Mouse (Mus musculus) neural tube, embryonic 11.5 days (tissue): ENCODE data around the gene Cnot4. TPM values are rescaled to one million over a fixed set of nuclear protein-coding genes. Genes with fewer than 3 reads are reported as not detected.

Experiments
- ATAC-seq: fragments of 200-750 bp; cut with Nextera tagmentation; 2 replicates; pipeline ENCODE4 v1.8.0; 2017; ENCODE audit warnings: moderate number of reproducible peaks, mild to moderate bottlenecking, moderate TSS enrichment, moderate library complexity; ENCODE audit not compliant: insufficient read depth, low FRiP score, low TSS enrichment
- DNase-seq: peaks from one replicate; pipeline ENCODE4 v3.0.0-alpha.2; 2015; ENCODE audit warnings: low spot score
- H3K27ac ChIP-seq: fragments of 300-500 bp; sonication (generic); 2 replicates; pipeline ENCODE4 v1.5.1; 2014; ENCODE audit warnings: low read depth, mild to moderate bottlenecking, low read length
- H3K27me3 ChIP-seq: fragments of 300-500 bp; sonication (generic); 2 replicates; pipeline ENCODE4 v1.6.1; 2014; ENCODE audit warnings: mild to moderate bottlenecking, low read length, mixed read lengths; ENCODE audit not compliant: control insufficient read depth, insufficient read depth
- H3K36me3 ChIP-seq: fragments of 300-500 bp; sonication (generic); 2 replicates; pipeline ENCODE4 v1.6.1; 2014; ENCODE audit warnings: mild to moderate bottlenecking, low read length, moderate library complexity, mixed read lengths; ENCODE audit not compliant: control insufficient read depth, insufficient read depth
- H3K4me1 ChIP-seq: fragments of 300-500 bp; sonication (generic); 2 replicates; pipeline ENCODE4 v1.6.1; 2014; ENCODE audit warnings: low read length, mixed read lengths; ENCODE audit not compliant: control insufficient read depth, insufficient read depth
- H3K4me2 ChIP-seq: fragments of 300-500 bp; sonication (generic); 2 replicates; pipeline ENCODE4 v1.6.1; 2014; ENCODE audit warnings: low read depth, mild to moderate bottlenecking, moderate library complexity
- H3K4me3 ChIP-seq: fragments of 300-500 bp; sonication (generic); 2 replicates; pipeline ENCODE4 v1.5.1; 2014; ENCODE audit warnings: low read depth, low read length
- H3K9ac ChIP-seq: fragments of 300-500 bp; sonication (generic); 2 replicates; pipeline ENCODE4 v1.6.1; 2014; ENCODE audit warnings: mild to moderate bottlenecking, low read length
- H3K9me3 ChIP-seq: fragments of 300-500 bp; sonication (generic); 2 replicates; pipeline ENCODE4 v1.6.1; 2016; ENCODE audit warnings: low read length; ENCODE audit not compliant: control insufficient read depth
- WGBS: fragments of 180-500 bp; shearing (Covaris S2); extraction: QIAGEN DNeasy Blood & Tissue Kit; methylation state at CpG from one replicate; pipeline ENCODE4 v1.1.7; 2014; 5-methylcytosine and 5-hydroxymethylcytosine counted together
- polyA plus RNA-seq: library from polyadenylated mRNA; unstranded; fragments of >200 nt; fragmentation: Nextera tagmentation; extraction: Ambion mirVana; gene quantifications from 2 replicates; pipeline ENCODE4 v1.2.1, GENCODE M21; 2014

The Cnot4 gene
- polyA plus RNA-seq, 1 experiment from 2014 or later: 38.8 TPM

DNA sequence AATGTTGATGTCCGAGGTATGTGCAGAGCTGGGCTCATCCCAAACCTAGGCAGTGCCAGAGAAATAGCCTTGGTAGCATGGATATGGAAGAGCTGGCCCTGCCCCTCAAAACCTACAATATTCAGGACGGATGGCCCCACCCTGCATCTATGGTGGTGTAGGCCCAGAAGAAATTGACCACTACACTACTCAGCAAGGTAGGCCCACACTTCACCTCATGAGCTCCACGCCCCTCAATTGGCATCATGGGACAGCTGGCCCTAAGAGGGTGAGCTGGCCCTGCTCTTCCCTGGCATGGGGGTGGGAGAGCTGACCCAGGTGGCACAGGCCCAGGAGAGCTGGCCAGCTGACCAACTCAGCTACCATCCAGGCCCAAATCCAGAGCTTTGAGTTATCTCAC, 48.6 kb downstream of the Cnot4 start:
- DNase-seq (no peak), ATAC-seq (no peak)
- Histone ChIP-seq H3K9ac (no peak overlapping the region), H3K4me3 (no peak overlapping the region), H3K27ac (no peak overlapping the region), H3K4me2 (no peak overlapping the region), H3K27me3 (no peaks in the 10 kb centered on the region), H3K9me3 (no peaks in the 10 kb centered on the region), H3K36me3 (no peaks in the 10 kb centered on the region), H3K4me1 (no peaks in the 10 kb centered on the region)
- WGBS: 98% methylated on average over 3 of the region's 3 CpGs

DNA sequence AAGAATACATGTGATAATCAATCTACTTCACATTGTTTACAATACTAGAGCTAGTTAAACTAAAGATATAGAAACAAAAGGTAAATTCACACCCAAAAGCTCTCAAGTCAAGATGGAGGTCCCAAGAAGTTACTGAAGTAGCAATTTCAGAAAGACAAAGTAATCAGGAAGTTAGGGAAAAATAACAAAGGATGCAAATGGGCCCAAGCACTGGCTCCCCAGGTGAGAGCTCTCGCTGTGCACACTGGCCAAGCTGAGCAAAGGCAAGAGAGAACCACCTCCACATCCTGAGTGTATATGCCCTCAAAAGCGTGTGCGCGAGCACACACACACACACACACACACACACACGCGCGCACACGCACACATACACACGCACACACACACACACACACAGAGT, 58.4 kb downstream of the Cnot4 start:
- H3K9me3 ChIP-seq: no peaks in the 10 kb centered on the region
- DNase-seq (no peak), ATAC-seq (no peak)
- WGBS: 96% methylated on average over 9 of the region's 9 CpGs
- no peak overlapping the region for H3K27ac ChIP-seq
- H3K4me3 ChIP-seq: no peak overlapping the region
- H3K9ac ChIP-seq: no peak overlapping the region
- peaks cover 3% of the 10 kb centered on the region; the same call in 1 of the 2 replicates for H3K36me3 ChIP-seq
- H3K4me1 ChIP-seq: no peaks in the 10 kb centered on the region
- no peaks in the 10 kb centered on the region for H3K27me3 ChIP-seq
- H3K4me2 ChIP-seq: no peak overlapping the region

DNA sequence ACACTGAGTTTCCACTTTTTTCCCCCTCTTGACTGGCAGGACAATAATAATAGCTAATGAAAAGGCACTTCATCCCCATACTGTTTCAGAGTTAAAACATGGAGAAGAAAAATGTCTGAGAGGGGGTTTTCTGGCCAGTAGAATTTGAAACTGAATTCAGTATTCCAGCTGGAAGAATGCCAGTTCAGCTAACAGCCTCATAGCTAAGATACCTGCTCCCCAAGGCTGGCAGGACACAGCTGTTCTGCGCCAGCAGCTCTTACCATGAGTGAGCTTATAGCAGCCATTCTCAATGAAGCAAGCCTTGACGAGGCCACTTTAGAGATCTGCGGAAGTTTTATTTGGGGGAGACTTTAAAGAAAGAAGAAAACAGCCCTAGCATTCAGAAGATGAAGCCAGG, 62.3 kb downstream of the Cnot4 start:
- no peak for DNase-seq
- 94% methylated on average over 3 of the region's 3 CpGs for WGBS
- peaks cover under 1% of the 10 kb centered on the region; the same call in 1 of the 2 replicates for H3K36me3 ChIP-seq

DNA sequence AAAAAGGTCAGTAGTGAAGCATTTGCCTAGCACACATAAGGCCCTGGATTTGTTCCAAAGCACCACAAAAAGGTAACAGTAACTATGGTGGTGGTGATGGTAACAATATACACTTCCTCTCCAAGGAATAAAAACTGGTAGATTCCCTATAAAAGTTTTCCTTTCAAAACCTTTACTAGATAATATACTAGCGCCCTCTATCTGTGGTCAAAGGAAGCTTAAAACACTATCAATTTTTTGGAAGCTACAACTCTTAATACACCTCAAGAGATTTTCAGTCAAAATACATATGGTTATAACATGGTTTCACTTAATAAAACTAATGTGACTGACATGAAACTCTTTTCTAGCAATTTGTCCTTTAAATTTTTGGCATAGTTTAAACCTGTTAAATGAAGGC, 71.1 kb downstream of the Cnot4 start:
- H3K4me3 ChIP-seq: no peak overlapping the region
- no peaks in the 10 kb centered on the region for H3K4me1 ChIP-seq
- DNase-seq (no peak), ATAC-seq (no peak)
- no peaks in the 10 kb centered on the region for H3K9me3 ChIP-seq
- WGBS: 33% methylated on average over 1 of the region's 1 CpGs
- no peak overlapping the region for H3K4me2 ChIP-seq
- H3K27me3 ChIP-seq: no peaks in the 10 kb centered on the region
- H3K9ac ChIP-seq: no peak overlapping the region
- H3K27ac ChIP-seq: no peak overlapping the region
- H3K36me3 ChIP-seq: peaks cover 4% of the 10 kb centered on the region; the same call in 1 of the 2 replicates

More for the DNA sequence above, 62.3 kb downstream of the Cnot4 start:
- H3K9ac ChIP-seq: no peak overlapping the region
- H3K27ac ChIP-seq: no peak overlapping the region
- H3K4me3 ChIP-seq: no peak overlapping the region
- no peak for ATAC-seq
- no peak overlapping the region for H3K4me2 ChIP-seq
- H3K27me3 ChIP-seq: no peaks in the 10 kb centered on the region
- H3K4me1 ChIP-seq: no peaks in the 10 kb centered on the region
- H3K9me3 ChIP-seq: no peaks in the 10 kb centered on the region

DNA sequence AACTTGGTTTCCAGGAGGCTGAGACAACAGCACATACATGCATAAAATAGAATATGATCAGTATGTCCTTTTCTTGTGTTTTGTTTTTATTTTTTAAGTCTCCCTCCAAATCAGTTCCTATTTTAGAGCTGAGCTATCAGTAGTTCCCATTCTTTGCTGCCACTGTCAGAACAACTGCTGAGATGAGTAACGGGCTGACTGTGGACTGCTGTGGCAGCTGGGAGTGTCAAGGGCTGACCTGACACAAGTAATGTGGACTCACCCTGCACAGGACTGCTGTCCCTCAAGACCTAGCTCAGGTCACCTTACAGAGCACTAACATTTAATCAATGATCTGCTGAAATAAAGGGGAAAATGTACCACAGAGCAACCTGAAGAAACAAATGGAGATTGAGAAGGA, 90.4 kb downstream of the Cnot4 start:
- no peak overlapping the region for H3K4me3 ChIP-seq
- no peaks in the 10 kb centered on the region for H3K27me3 ChIP-seq
- WGBS: 69% methylated on average over 1 of the region's 1 CpGs
- no peaks in the 10 kb centered on the region for H3K9me3 ChIP-seq
- H3K36me3 ChIP-seq: no peaks in the 10 kb centered on the region
- no peak overlapping the region for H3K27ac ChIP-seq
- no peak overlapping the region for H3K9ac ChIP-seq
- no peak for DNase-seq
- no peak overlapping the region for H3K4me2 ChIP-seq
- no peaks in the 10 kb centered on the region for H3K4me1 ChIP-seq
- ATAC-seq: no peak

DNA sequence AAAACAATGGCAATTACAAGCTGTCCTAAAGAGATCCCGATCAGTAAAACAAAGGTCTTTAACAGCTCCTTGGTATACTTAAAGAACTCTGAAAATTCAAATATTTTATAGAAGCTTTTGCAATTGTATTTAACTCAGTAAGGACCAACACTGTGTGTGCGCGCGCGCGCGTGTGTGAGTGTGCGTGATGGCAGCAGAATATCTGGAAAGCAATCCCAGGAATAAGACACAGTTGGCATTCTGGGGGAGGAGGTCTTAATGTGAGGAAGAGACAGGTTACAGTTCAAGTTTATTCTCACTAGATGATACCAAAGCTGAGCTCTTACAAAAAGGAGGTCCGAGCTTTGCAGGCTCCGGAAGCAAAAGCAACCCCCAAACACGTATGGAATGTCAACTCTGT, 100.2 kb downstream of the Cnot4 start:
- no peak for DNase-seq
- no peak overlapping the region for H3K4me3 ChIP-seq
- no peaks in the 10 kb centered on the region for H3K27me3 ChIP-seq
- no peaks in the 10 kb centered on the region for H3K4me1 ChIP-seq
- no peak overlapping the region for H3K9ac ChIP-seq
- no peak for ATAC-seq
- no peak overlapping the region for H3K4me2 ChIP-seq
- H3K36me3 ChIP-seq: no peaks in the 10 kb centered on the region
- no peaks in the 10 kb centered on the region for H3K9me3 ChIP-seq
- WGBS: 93% methylated on average over 11 of the region's 11 CpGs
- H3K27ac ChIP-seq: no peak overlapping the region

DNA sequence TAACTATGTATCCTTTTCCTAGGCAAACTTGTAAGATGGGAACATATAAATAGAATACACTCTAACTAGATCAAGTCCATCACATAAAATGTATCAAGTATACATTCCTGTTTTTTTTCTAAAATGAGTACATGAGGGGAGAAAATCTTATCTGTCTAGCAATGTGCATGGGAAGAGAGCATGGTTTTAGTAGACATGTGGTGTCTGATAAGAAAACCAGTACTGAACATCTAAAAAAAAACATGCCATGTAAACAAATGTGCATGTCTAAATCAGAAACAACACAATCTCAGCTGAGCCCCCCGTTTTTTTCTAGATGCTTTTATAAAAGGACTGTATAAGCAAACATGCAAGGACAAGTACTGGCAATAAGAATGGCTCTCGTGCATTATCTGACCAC, 100.8 kb downstream of the Cnot4 start:
- H3K4me3 ChIP-seq: no peak overlapping the region
- no peaks in the 10 kb centered on the region for H3K27me3 ChIP-seq
- 89% methylated on average over 2 of the region's 2 CpGs for WGBS
- no peaks in the 10 kb centered on the region for H3K4me1 ChIP-seq
- H3K36me3 ChIP-seq: no peaks in the 10 kb centered on the region
- DNase-seq: no peak
- no peak overlapping the region for H3K4me2 ChIP-seq
- H3K9ac ChIP-seq: no peak overlapping the region
- no peak for ATAC-seq
- H3K27ac ChIP-seq: no peak overlapping the region
- no peaks in the 10 kb centered on the region for H3K9me3 ChIP-seq

DNA sequence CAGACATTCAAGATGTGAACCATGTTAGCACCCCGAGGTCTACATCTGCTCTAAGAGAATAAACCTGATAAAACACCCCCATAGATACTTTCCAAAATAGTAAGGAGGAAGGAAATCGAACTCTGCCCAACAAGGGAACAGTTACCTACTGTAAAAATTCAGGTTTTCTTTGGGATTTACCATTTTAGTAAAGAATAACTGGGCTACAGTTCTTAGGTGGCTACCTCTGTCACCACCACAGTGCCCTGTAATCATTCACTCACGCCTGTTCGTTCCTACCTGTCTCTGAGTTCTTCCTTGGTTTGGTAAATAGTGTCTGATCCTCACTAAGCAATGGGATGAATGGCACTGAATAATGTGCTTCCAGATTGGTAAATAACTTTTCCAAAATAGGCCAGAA, 102.7 kb downstream of the Cnot4 start:
- H3K27ac ChIP-seq: no peak overlapping the region
- no peaks in the 10 kb centered on the region for H3K27me3 ChIP-seq
- no peak overlapping the region for H3K4me3 ChIP-seq
- no peaks in the 10 kb centered on the region for H3K36me3 ChIP-seq
- no peaks in the 10 kb centered on the region for H3K9me3 ChIP-seq
- DNase-seq (no peak), ATAC-seq (no peak)
- H3K4me2 ChIP-seq: no peak overlapping the region
- WGBS: 96% methylated on average over 4 of the region's 4 CpGs
- no peaks in the 10 kb centered on the region for H3K4me1 ChIP-seq
- H3K9ac ChIP-seq: no peak overlapping the region

DNA sequence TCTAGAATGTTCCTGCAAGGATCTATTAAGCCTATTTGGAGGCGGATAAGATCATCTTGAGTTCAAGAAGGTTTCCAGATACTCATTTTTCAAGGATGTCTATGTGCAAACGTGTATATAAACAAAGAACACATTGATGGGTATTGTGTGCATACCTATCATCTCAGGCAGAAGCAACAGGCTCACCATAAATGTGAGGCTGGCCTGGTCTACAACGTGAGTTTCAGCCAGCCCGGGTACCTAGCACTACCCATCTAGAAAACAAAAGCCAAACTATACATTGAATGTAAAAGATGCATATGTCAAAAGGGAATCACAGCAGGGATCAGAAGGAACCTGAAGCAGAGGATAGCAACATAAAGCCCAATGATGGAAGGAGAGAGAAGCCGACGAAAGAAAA, 103.3 kb downstream of the Cnot4 start:
- no peaks in the 10 kb centered on the region for H3K36me3 ChIP-seq
- ATAC-seq: no peak
- DNase-seq: no peak
- WGBS: 86% methylated on average over 6 of the region's 6 CpGs
- no peak overlapping the region for H3K27ac ChIP-seq
- H3K9me3 ChIP-seq: no peaks in the 10 kb centered on the region
- no peak overlapping the region for H3K9ac ChIP-seq
- H3K4me2 ChIP-seq: no peak overlapping the region
- H3K27me3 ChIP-seq: no peaks in the 10 kb centered on the region
- H3K4me3 ChIP-seq: no peak overlapping the region
- no peaks in the 10 kb centered on the region for H3K4me1 ChIP-seq
